Mouse (Mus musculus) stomach, postnatal 0 days (tissue): ENCODE results near the gene Tshz3.

Experiments used
- CTCF ChIP-seq: IDR thresholded peaks from 2 replicates; pipeline ENCODE4 v1.5.1; 2016; ENCODE audit warnings: antibody characterized with exemption, low read depth, mild to moderate bottlenecking, moderate library complexity
- EP300 ChIP-seq: optimal IDR thresholded peaks from 2 replicates; pipeline ENCODE3; 2016; ENCODE audit warnings: antibody characterized with exemption

GRCm38 (mm10) chr7:36786713-36787421, 88.9 kb downstream of the Tshz3 start:
- TF ChIP-seq CTCF (no peak), EP300 (no peak)
